Mouse (Mus musculus): ENCODE measurements at regions not wholly inside any gene's neighbourhood (a gene's known extent, or its start where the extent isn't known, plus 50 kb on each side); places are given as distances from the start of the nearest gene placed in this dataset.

DNA sequence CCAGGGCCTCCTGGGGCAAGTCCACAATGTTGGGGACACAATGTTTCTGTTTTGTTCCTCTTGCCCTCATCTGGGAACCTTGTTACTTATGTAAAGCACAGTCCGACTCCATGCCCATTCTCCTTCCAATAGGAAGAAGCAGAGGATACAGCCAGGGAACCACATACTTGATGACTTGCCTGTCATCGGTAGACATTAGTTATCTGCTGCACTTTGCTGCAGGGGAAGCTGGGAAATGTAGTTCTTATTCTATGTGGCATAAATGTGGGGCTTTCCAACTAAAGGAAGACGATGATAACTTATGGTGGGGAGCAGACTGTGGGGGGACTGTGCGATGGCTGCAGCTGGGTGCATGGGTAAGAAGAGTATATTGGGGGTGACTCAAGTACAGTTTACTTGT, 252.0 kb downstream of the Matn1 start:
- H3K9me3 ChIP-seq (replicated peaks) = no peaks in the 10 kb centered on the region
- H3K4me1 ChIP-seq = peaks cover 5% of the 10 kb centered on the region; the same call in 1 of the 2 replicates
- WGBS = 89% methylated on average over 4 of the region's 4 CpGs
- no peaks in the 10 kb centered on the region for H3K36me3 ChIP-seq
- no peak overlapping the region for H3K27ac ChIP-seq (replicated peaks)
- no peaks in the 10 kb centered on the region for H3K27me3 ChIP-seq (replicated peaks)
- no peak overlapping the region for H3K4me3 ChIP-seq (replicated peaks)
- no peak for ATAC-seq (ENCODE audit: low FRiP score)
- H3K4me2 ChIP-seq = no peak overlapping the region
- H3K9ac ChIP-seq (replicated peaks) = no peak overlapping the region

DNA sequence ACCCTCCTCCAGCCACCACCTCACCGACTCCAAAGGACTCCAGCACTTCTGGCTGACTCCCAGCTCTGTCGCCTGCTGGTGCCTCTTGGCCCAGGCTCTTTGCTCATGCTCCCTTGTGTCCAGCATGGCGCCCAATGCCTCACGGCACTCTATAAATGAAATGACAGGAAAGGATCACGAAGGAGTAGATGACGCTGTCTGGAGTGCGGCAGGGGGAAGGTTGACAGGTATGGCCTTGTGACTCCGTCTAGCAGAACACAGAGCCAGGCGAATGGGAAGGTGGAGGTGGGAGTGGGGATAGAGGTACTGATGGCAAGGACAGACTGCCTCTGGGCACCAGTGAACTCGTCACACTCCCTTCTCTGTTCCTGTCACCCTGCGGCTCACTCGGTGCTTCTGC, 259.5 kb downstream of the Matn1 start:
- WGBS = 91% methylated on average over 12 of the region's 12 CpGs
- Histone ChIP-seq H3K4me3 (replicated peaks) (no peak overlapping the region), H3K4me2 (no peak overlapping the region), H3K27ac (replicated peaks) (no peak overlapping the region), H3K9ac (replicated peaks) (no peak overlapping the region), H3K9me3 (replicated peaks) (no peaks in the 10 kb centered on the region), H3K36me3 (no peaks in the 10 kb centered on the region), H3K4me1 (peaks cover 13% of the 10 kb centered on the region), H3K27me3 (replicated peaks) (no peaks in the 10 kb centered on the region; the same call in 1 of the 2 replicates)
- ATAC-seq (ENCODE audit: low FRiP score) = no peak

DNA sequence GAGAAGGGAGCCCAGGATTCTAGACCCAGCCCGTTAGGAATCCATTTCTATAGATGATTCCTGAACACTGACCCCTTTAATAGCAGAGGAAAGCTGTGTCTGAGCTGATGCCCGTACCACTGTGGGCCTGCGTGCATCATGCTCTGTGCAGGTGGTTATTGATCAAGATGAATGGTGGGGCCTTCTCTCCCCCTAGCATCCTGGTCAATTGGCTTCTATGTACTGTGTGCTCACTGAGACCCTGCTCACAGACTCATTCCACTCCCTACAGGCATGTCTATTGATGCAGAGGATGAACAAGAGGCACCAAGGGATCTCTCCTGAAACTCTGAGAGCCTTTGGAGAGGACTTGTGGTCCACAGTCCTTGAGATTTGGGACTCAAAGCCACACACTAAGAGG, 260.5 kb downstream of the Matn1 start:
- ATAC-seq (ENCODE audit: low FRiP score) = no peak
- no peaks in the 10 kb centered on the region; the same call in 1 of the 2 replicates for H3K27me3 ChIP-seq (replicated peaks)
- H3K27ac ChIP-seq (replicated peaks) = no peak overlapping the region
- 93% methylated on average over 3 of the region's 3 CpGs for WGBS
- H3K9me3 ChIP-seq (replicated peaks) = no peaks in the 10 kb centered on the region
- H3K36me3 ChIP-seq = no peaks in the 10 kb centered on the region
- no peak overlapping the region for H3K4me2 ChIP-seq
- H3K4me1 ChIP-seq = peaks cover 15% of the 10 kb centered on the region
- no peak overlapping the region for H3K4me3 ChIP-seq (replicated peaks)
- H3K9ac ChIP-seq (replicated peaks) = no peak overlapping the region

DNA sequence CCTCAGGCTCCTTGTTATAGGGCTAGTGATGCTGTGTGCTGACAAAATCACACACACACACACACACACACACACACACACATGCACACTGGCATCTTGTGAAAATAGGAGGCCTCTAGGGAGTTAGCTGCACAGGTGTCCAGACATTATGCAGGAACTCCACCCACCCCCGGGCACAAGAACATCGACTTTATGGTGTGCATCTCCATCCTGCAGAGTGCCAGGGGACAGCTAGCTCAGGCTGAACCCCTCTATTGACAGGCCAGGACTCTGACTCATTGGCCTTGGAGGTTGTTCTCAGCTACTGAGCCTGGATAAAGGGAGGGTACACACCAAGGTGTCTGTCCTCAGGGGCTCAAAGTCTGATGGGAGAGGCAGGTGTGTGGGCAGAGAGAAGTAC, 260.9 kb downstream of the Matn1 start:
- Histone ChIP-seq H3K36me3 (no peaks in the 10 kb centered on the region), H3K4me2 (no peak overlapping the region), H3K9ac (replicated peaks) (no peak overlapping the region), H3K27me3 (replicated peaks) (no peaks in the 10 kb centered on the region; the same call in 1 of the 2 replicates), H3K4me3 (replicated peaks) (no peak overlapping the region), H3K27ac (replicated peaks) (no peak overlapping the region), H3K9me3 (replicated peaks) (no peaks in the 10 kb centered on the region), H3K4me1 (peaks cover 16% of the 10 kb centered on the region)
- WGBS = 84% methylated on average over 2 of the region's 2 CpGs
- ATAC-seq (ENCODE audit: low FRiP score) = no peak

DNA sequence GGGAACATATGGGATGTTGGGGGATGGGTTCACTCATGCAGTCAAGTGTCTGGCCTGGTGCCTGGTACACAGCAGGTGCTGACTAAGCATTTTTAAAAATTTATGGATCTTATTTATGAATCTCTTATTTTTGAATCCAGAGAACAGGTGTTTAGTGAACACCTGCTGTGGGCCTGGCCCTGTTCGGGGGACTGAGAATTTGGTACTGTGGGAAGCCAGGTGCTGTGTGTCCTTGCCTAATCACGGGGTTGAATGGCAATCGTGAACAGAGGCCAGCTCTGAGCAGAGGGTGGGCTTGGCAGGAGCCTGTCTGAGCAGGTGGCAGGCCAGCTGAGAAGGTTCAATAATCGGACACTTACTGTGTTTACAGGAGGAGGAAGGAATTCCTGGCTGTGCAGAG, 261.5 kb downstream of the Matn1 start:
- H3K9me3 ChIP-seq (replicated peaks) = no peaks in the 10 kb centered on the region
- WGBS = 42% methylated on average over 4 of the region's 4 CpGs
- peaks cover 21% of the 10 kb centered on the region for H3K4me1 ChIP-seq
- H3K27me3 ChIP-seq (replicated peaks) = no peaks in the 10 kb centered on the region; the same call in 1 of the 2 replicates
- H3K4me2 ChIP-seq = no peak overlapping the region
- H3K9ac ChIP-seq (replicated peaks) = no peak overlapping the region
- ATAC-seq (ENCODE audit: low FRiP score) = no peak
- no peak overlapping the region for H3K4me3 ChIP-seq (replicated peaks)
- H3K27ac ChIP-seq (replicated peaks) = no peak overlapping the region
- H3K36me3 ChIP-seq = no peaks in the 10 kb centered on the region

DNA sequence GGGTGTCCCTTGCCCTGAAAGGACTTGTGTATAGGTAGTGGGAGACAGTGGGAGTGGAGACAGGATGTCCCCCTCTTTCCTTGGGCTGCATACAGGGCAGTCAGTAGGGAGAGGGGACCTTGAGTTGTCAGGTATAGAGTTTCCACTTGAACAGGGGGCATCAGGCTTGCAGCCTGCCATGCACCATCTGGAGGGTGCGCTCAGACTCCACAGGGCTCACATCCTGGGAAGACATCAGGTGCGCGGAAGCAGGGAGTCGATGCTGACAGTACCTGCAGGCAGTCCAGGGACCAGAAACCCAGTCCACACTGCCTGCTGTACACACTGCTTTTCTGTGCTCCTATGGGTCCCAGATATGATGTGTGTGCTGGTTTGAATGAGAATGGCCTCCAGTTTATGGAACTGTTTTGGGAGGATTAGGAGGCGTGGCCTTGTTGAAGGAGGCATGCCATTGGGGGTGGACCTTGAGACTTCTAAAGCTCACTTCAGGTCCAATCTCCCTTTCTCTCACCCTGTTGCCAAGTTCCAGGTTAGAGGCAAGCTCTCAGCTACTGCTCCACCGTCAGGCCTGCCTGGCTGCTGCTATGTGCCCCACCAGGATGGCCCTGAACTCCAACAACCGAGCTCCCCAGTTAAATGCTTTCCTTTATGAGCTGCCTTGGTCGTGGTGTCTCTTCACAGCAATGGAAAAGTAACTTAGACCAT, 262.1 kb downstream of the Matn1 start:
- Histone ChIP-seq H3K4me1 (peaks cover 21% of the 10 kb centered on the region), H3K27ac (replicated peaks) (peak overlapping the region; percentile 37; the same call in 1 of the 2 replicates), H3K9me3 (replicated peaks) (no peaks in the 10 kb centered on the region), H3K4me2 (no peak overlapping the region), H3K36me3 (no peaks in the 10 kb centered on the region), H3K4me3 (replicated peaks) (no peak overlapping the region), H3K27me3 (replicated peaks) (no peaks in the 10 kb centered on the region; the same call in 1 of the 2 replicates), H3K9ac (replicated peaks) (no peak overlapping the region)
- 74% methylated on average over 8 of the region's 8 CpGs for WGBS
- ATAC-seq (ENCODE audit: low FRiP score) = no peak

DNA sequence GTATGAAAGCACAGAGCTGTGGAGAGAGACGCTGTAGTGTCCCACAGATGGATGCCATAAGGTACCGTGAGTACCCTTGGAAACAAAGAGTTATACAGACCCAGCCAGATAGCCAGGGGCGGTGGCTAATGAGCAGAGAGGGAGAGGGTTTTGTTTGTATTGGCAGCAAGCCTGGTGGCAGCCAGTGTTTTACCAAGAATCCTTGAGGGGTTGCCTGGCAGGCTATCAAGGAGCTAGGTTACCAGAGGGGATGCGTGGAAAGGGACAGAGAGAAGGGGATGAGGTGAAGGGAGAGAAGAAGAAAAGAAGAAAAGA, 262.7 kb downstream of the Matn1 start:
- Histone ChIP-seq H3K9me3 (replicated peaks) (no peaks in the 10 kb centered on the region), H3K9ac (replicated peaks) (no peak overlapping the region), H3K27me3 (replicated peaks) (no peaks in the 10 kb centered on the region; the same call in 1 of the 2 replicates), H3K4me1 (peaks cover 21% of the 10 kb centered on the region), H3K27ac (replicated peaks) (peak overlapping the region; percentile 37; the same call in 1 of the 2 replicates), H3K4me3 (replicated peaks) (no peak overlapping the region), H3K4me2 (no peak overlapping the region), H3K36me3 (no peaks in the 10 kb centered on the region)
- ATAC-seq (ENCODE audit: low FRiP score) = no peak
- 40% methylated on average over 4 of the region's 4 CpGs for WGBS

DNA sequence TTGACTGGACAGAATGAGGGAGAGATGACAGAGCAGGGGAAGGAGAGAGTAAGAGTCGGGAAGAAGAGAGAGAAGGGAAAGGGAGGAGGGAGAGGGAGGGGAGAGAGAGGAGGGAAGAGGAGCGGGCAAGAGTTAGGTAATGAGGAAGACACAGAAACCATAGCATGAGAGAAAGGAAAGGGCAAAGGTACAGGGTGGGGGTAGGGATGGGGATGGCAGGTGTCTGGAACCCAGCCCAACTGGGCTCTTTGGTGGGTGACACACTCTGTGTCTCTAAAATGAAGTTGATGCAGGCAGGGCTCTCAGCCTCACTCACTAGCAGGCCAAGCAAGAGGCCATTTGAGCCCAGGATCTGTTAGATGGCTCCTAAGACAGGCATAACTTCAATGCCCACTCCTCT, 263.1 kb downstream of the Matn1 start:
- peaks cover 21% of the 10 kb centered on the region for H3K4me1 ChIP-seq
- H3K27ac ChIP-seq (replicated peaks) = no peak overlapping the region
- H3K36me3 ChIP-seq = no peaks in the 10 kb centered on the region
- no peaks in the 10 kb centered on the region for H3K9me3 ChIP-seq (replicated peaks)
- ATAC-seq (ENCODE audit: low FRiP score) = no peak
- no peak overlapping the region for H3K9ac ChIP-seq (replicated peaks)
- 62% methylated on average over 2 of the region's 2 CpGs for WGBS
- no peak overlapping the region for H3K4me2 ChIP-seq
- no peak overlapping the region for H3K4me3 ChIP-seq (replicated peaks)
- no peaks in the 10 kb centered on the region; the same call in 1 of the 2 replicates for H3K27me3 ChIP-seq (replicated peaks)

DNA sequence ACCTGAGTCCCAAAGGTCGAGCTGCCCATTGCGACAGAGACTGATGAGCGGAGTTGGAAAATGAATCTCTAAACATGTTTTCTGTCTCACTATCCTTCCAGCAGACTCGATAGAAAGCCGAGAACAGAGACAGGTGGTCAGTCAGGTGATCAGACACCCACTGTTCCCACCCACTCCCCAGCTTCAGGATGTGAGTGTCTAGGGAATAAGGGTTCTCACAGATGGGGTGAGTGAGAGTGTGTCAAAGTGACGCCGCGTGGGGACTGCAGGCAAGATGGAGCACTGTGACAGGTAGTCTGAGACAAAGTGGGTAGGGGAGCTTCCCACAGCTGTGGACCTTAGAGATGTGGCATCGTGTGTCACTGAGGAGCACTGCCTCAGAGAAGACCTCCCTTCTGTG, 264.0 kb downstream of the Matn1 start:
- Histone ChIP-seq H3K9ac (replicated peaks) (no peak overlapping the region), H3K9me3 (replicated peaks) (no peaks in the 10 kb centered on the region), H3K4me2 (no peak overlapping the region), H3K36me3 (no peaks in the 10 kb centered on the region), H3K4me3 (replicated peaks) (no peak overlapping the region), H3K4me1 (peaks cover 21% of the 10 kb centered on the region), H3K27me3 (replicated peaks) (no peaks in the 10 kb centered on the region), H3K27ac (replicated peaks) (no peak overlapping the region)
- no peak for ATAC-seq (ENCODE audit: low FRiP score)
- WGBS = 78% methylated on average over 9 of the region's 9 CpGs

DNA sequence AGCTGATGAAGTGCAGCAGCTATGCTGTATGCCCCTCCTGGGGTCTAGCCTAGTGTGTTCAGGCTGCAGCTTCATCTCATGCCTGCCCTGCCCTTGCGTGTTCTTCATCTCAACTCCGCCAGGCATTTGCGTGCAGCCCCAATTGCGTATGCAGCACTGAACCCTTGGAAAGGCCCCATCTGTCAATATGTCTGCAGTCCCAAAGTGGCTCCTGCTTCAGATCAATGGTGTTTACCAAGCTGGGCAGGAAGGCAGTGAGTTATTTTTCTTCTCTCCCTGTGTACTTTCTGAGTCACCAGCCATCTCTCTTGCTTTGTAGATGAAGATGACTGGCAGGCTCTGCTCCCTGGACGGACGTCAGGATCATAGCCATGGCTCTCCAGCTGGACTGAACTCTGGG, 264.5 kb downstream of the Matn1 start:
- H3K9ac ChIP-seq (replicated peaks) = no peak overlapping the region
- H3K36me3 ChIP-seq = no peaks in the 10 kb centered on the region
- ATAC-seq (ENCODE audit: low FRiP score) = no peak
- 66% methylated on average over 6 of the region's 6 CpGs for WGBS
- no peak overlapping the region for H3K4me2 ChIP-seq
- no peaks in the 10 kb centered on the region for H3K9me3 ChIP-seq (replicated peaks)
- H3K4me3 ChIP-seq (replicated peaks) = no peak overlapping the region
- H3K4me1 ChIP-seq = peaks cover 21% of the 10 kb centered on the region
- no peaks in the 10 kb centered on the region for H3K27me3 ChIP-seq (replicated peaks)
- no peak overlapping the region for H3K27ac ChIP-seq (replicated peaks)

DNA sequence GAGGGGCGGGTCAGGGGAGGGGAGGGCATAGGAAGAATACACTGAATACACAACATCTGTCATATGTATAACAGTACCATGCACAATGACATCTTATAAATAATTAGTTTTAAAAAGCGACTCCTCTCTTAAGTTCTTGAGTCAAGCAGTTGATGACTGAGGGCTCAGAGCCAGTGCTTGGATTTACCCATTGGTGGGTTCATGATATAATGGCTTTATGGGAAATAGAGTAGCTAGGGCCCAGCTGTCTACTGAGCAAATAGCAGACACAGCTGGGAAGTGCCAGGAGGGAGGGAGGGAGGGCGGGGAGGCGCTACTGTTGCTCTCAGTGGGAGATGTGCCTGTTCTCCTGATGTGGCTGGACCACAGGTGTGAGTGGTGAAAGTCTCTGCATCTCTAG, 268.5 kb downstream of the Matn1 start:
- 57% methylated on average over 4 of the region's 4 CpGs for WGBS
- no peak for ATAC-seq (ENCODE audit: low FRiP score)
- Histone ChIP-seq H3K36me3 (no peaks in the 10 kb centered on the region), H3K4me1 (peaks cover 12% of the 10 kb centered on the region), H3K27ac (replicated peaks) (no peak overlapping the region), H3K4me2 (no peak overlapping the region), H3K4me3 (replicated peaks) (no peak overlapping the region), H3K9ac (replicated peaks) (no peak overlapping the region), H3K9me3 (replicated peaks) (no peaks in the 10 kb centered on the region), H3K27me3 (replicated peaks) (no peaks in the 10 kb centered on the region)

DNA sequence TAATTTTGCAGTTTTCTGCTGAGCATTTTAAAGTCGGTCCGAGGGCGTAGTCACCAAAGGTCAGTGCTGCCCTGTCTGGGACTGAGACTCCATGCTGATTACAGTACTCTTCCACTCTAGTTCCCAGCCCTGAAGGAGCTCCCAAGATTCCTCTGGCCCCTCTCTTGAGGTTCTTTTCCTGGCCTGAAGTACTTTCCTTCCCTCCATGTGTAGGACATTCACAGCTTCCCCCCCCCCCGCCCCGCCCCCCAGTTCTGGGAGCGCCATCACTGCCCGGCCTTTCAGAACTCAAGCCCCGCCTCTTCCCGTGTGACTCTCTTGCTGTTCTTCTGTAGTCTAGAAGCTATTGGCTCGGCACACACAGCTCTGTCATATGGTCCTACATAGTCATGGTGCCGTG, 271.5 kb downstream of the Matn1 start:
- WGBS = 89% methylated on average over 11 of the region's 11 CpGs
- no peak for ATAC-seq (ENCODE audit: low FRiP score)

More for the DNA sequence above, 271.5 kb downstream of the Matn1 start:
- no peak overlapping the region for H3K4me2 ChIP-seq
- no peak overlapping the region for H3K9ac ChIP-seq (replicated peaks)
- H3K27ac ChIP-seq (replicated peaks) = no peak overlapping the region
- no peaks in the 10 kb centered on the region for H3K4me1 ChIP-seq
- no peaks in the 10 kb centered on the region for H3K9me3 ChIP-seq (replicated peaks)
- H3K4me3 ChIP-seq (replicated peaks) = no peak overlapping the region
- H3K36me3 ChIP-seq = no peaks in the 10 kb centered on the region
- H3K27me3 ChIP-seq (replicated peaks) = no peaks in the 10 kb centered on the region
